Mouse (Mus musculus) cerebellum, adult (tissue): Measurements from ENCODE around the gene Obscn.

Experiments used
- ATAC-seq: cut with Nextera tagmentation; 2 replicates; pipeline ENCODE4 v1.9.2; 2017; ENCODE audit warnings: mild to moderate bottlenecking, moderate library complexity, mixed read lengths; ENCODE audit not compliant: insufficient number of reproducible peaks, low FRiP score, low TSS enrichment

Gene Obscn

DNA sequence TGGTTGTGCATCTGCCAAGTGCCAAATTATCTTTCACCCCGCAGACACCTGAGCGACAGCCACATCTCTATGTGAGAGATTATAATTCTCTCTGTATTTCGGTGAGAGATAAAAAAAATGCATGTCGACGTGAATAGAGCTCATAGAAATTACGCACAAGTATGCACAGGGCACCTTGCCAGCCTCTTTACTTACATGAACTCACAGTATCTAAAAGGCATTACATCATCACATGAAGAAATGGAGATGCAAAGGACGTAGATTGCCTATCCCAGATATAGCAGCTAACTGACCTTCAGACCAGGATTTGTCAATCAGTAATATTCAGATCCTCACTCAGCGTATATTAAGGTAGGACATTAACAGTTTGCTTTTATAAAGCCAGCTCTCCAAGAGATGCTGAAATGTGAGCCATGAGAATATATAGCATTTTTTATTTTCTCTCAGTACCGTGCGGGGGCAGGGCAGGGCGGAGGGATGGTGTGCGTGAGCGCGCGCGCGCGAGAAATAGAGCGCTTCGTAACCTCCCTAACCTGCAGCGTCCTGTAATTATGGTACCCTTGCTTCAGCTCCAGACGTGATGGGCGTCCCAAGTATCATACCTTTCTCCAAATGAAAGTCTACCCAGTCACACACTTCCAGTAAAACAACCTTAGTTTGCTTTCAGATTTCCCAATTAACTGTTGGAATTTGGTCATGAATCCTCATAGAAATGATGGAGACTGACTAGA, 188.2 kb downstream of the Obscn start:
- ATAC-seq = 0 out of 2 replicates have a peak, but pooled peaks have one; percentile 39

DNA sequence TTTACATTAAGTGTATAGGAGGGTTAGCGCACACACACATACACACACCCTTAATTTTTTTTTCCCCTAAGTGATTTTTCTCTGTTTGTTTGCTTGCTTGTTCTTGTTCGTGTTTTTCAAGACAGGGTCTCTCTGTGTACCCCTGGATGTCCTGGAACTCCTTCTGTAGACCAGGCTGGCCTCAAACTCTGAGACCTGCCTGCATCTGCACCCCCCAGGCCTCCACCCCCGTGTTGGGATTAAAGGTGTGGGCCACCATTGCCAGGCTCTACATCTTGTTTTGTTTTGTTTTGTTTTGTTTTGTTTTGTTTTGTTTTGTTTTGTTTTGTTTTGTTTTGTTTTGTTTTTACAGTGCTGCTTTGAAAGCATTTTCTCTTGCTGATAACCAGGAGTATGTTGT, 188.9 kb downstream of the Obscn start:
- ATAC-seq = no peak
